Mouse (Mus musculus) kidney, postnatal 14 days (tissue): ENCODE results near the gene Sertad4.

Source experiments
- DNase-seq: peaks from one replicate; pipeline ENCODE4 v3.0.0; 2022; ENCODE audit warnings: mixed read lengths

Gene Sertad4

DNA sequence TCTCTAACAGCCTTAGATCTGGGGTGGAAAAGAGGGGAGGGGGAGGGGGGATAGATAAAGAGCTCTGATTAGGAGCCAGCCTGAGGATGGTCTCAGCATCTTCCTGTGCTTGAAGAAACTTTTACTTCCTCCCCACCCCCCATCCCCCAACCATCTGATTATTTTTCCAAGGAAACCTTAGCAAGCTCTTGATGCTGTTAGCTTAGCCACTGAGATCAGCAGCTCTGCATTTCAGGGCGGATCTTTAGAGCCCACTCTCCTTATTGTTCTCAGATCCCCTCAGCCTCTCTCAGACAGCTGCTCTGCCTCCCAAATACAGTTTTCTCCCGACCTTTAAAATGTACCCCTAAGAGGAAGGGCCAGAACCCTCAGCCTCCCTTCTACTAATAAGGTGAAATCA is 4.4 kb downstream of the Sertad4 start:
- DNase-seq: no peak

DNA sequence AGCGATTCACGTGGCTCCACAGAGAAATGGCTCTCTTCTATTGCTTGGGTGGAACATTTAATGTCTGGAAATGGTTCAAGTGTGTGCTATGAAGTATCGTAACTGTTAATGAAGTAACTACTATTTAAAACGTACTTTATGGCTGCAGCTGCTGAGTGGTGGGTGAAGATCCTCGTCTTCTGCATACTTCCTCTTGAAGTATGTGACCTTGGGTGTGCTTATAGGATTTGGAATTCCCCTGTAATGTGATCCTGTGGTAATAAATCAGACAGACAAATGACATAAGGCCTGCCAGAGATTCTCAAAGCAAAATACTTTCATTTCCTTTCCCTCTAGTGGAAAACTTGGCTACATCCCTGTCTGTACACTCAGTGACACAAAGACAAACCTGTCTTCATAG is 5.9 kb downstream of the Sertad4 start:
- no peak for DNase-seq

DNA sequence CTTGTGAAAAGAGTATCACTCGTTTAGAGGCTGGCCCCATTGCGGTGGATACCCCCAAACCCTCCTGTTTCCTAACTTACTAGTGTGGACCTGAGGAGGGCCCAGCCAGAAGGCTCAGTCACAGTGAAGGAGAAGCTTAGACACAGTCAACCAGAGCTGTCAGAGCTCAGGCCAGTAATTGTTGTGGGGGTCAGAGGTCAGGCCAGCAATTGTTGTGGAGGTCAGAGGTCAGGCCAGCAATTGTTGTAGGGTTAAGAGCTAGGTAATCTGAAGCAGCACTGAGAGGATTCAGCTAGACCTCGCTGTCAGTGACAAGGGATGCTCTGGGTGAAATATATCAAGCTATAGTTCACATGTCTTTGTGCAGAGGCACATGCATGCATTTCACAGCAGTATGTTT is 8.3 kb downstream of the Sertad4 start:
- no peak for DNase-seq

DNA sequence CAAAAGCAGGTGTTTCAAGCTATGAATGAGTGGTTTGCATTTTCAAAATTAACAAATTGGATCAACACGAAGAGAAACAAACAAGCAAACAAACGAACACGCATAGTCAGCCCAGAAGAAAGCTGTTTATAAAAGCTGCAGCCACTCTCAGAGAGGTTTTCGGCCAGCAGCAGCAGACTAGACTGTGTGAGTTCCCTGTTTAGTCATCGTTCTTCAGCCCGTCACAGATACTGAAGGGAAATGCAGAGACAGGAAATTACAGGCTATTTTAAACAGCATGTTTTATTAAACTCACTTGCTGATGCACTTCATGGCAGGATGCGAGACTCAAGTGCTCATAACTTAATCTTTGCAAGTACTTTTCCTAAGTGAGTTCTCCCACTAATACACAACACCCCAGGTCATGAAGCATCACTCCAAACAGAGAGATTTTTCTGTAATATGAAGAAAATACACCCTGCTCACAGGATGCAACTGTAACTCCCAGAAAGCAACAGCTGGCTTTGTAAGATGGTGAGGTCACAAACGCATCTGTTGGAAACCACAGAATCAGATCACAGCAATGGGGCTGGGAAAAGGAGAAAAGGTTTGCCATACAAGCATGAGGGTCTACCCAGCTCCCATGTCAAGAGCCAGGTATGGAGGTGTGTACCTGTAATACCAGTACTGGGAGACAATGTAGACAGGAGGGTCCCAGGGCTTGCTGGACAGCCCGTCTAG is 14.3 kb downstream of the Sertad4 start:
- no peak for DNase-seq

DNA sequence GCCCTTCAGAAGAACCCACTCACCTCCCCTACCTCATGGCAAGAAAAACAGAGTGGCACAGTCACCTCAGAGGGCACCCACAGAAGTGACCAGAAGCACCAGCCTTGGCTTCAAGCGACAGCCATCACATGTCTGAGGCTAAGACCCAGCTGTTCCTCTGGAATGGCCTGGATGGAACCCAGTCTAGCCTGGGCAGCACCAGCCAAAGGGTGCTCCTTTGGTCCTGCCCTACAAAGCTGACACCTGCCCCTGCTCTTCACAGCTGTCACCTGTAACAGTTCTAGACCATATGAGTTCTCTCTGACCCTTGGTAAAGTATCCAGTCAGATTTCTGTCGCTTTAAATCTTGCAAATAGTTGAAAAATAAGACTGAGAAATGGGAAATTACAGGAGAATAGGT is 14.9 kb downstream of the Sertad4 start:
- no peak for DNase-seq

DNA sequence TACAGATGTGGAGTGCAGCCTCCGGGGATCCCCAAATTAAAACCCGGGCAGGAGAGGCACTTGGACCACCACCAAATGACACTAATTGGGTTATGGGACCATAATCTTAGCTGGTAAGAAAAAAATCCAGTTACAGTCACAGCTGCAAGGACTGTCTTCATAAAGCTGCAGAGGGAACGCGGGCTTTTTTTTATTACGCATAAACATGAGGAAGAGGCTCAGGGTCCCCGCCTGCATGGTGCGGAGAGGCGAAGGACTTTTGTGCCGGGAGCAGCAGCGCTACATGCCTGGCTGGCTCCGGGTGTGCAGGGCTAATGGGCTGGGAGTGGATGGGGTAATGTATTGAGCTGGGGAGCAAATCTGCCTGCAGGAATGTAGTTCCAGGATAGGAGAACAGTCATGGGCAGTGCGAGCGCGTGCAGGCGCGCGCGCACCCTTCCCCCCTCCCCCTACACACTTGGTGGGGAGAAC is 20.3 kb downstream of the Sertad4 start:
- peak; percentile 25 for DNase-seq

DNA sequence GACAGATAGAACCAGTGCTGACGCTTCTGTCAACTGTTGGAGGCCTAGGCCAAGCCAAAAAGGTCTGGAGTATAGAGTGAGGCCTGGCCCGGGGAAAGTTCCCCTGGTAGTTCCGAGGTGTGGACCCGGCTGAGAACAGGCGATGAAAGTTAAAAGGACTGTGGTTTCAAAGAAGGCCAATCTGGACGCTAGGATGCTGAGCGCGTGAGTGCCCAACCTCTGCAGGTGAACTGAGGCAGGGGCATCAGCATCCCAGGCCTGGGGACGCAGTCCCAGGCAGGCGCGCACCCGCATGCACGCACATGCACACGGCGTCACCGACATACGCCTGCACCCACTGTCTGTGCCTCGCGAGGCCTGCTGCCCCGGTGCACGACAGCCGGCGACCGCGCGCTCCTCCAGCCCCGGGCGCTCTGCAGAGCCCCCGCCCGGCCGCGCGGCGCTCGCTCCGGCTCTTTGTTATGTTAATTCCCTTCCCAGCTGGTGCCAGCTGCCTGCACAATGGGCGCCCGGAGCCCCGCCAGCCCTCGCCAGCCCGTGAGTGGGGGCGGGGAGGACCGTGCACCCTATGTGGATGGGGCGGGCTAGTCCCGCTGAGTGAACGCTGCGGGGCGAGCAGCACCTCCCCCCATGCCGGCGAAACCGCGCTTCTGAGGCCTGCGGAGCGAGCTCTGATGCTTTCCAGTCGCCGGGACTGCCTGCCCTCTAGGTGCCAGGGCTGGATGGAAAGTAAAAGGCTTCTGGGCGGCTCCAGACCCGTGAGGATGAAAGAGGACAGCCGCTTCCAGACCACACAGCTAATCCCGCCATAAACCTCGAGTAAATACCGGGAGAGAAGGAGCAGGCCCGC is 21.0 kb downstream of the Sertad4 start:
- peak; percentile 54 for DNase-seq

DNA sequence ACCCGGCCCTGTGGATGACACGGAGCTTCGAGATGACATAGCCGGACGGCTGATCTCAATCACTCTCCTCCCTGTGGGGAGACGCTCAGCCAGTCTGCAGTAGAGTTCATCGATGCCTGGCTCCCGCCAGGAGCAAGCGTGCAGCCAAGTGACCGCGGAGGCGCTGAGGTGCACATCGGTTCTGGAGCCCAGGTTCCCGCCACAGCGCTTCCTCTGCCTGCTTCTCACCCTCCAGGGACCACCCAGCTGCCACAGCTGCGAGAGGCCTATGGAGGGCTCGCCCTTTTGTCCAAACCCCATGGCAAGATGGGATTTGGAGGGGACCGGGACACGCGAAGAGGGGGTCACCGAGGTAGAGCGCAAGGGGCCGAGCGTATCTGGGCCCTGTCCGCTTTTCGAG is 22.0 kb downstream of the Sertad4 start:
- no peak for DNase-seq

DNA sequence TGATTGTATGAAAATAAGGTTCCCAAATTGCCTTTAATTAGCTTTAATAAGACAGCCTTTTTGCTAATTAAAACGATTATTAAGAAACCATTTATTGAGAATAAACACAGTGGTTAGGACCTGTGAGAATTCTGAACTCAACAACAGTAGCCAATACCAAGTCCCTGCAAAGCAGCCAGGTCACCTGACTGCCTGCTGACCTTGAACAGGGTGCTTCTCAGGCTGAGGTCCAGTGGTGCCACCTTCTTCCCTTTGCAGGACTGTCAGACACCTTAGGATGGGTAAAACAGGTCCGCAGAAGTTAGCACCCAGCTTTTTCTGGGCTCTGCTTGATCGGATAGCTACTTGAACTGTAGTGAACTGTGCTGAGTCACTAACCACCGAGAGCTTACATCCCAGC is 22.5 kb downstream of the Sertad4 start:
- no peak for DNase-seq

DNA sequence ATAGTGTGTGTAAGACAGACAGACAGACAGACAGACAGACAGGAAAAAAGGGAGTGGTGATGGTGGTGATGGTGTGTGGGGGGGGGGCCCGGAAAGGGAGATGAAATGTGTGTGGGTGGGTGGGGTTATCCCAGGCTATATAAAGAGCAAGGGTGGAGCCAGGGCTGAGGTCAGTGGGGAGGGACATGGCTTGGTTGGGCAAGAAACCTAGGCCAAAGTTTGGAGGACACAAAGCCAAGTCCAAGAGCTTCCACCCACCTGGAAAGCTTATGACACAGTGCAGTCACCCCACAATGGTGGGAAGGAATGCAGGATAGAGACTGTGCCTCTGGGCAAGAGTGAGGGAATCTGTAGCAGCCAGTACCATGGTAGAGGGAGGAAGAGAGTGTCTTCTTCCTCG is 23.2 kb downstream of the Sertad4 start:
- no peak for DNase-seq

DNA sequence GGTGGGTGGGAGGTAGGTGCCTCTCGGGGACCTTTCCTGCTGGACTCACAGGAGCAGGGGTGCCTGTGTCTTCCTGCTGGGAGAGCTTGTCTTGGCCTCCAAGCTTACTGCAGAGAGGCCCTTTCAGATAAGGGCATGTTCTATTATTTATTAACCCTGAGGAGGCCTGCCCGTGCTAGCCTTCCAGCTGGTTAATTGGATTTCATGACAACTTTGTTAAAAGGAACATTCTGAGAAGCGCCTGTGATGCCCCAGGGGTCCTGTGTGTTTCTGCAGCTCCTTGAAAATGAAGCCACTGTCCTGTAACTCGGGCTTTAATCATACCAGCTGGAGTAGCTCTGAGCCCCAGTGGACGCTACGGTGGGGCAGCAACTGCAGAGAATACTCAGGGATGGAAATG is 25.1 kb downstream of the Sertad4 start:
- peak; percentile 48 for DNase-seq

DNA sequence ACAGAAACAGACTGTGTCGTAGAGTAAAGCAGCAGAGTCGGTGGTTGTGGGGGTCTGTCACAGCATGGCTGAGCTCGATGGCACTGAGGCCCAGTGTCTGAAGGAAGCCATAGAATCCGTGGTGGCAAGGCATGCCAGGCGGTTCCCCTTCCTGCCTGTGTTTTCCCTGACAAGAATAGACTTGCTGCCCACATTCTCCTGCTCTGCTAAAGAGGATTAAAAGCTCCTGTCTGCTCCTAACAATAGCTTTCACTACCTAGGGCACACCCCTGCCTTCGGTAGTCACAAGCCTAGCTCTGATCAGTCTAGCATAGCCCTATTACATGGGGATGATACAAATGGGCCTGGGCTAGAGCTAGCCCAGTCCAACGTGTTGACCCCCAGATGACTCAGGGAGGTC is 26.6 kb downstream of the Sertad4 start:
- DNase-seq: no peak

DNA sequence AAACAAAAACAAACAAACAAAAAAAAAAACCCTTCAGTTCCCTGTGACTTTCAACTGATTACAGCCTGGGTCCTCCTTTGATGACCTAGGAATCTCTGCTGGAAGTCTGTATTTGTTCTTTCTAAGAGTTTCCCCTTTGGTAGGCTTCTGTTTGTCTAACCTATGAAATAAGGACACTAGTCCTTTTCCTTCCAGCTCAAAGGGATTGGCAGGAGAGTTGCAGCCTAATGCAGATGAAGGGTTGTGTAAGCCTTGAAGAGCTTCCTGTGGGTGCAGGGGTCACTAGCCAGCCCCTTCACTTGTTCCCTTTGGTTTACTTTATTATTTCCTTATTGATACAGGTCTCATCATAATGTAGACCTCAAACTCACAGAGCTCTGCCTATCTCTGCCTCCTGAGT is 27.6 kb downstream of the Sertad4 start:
- DNase-seq: no peak

DNA sequence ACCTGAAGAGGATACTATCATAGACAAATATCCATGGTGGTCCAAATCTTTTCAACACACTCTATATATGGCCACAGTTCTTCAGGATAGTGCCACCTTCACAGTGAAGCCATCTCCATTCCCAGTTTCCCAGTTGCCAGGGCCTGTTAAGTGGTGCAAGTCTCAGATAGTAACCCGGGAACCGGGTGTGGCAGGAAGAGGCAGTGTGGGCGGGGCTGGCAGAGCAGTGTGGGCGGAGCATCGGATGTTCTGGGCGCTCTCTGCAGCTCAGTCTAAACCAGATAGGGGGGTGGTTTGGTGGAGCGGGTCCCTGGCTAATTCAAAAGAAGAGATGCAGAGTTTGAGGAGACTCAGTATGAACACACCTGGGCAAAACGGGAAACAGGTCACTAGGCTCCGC is 29.8 kb downstream of the Sertad4 start:
- no peak for DNase-seq

DNA sequence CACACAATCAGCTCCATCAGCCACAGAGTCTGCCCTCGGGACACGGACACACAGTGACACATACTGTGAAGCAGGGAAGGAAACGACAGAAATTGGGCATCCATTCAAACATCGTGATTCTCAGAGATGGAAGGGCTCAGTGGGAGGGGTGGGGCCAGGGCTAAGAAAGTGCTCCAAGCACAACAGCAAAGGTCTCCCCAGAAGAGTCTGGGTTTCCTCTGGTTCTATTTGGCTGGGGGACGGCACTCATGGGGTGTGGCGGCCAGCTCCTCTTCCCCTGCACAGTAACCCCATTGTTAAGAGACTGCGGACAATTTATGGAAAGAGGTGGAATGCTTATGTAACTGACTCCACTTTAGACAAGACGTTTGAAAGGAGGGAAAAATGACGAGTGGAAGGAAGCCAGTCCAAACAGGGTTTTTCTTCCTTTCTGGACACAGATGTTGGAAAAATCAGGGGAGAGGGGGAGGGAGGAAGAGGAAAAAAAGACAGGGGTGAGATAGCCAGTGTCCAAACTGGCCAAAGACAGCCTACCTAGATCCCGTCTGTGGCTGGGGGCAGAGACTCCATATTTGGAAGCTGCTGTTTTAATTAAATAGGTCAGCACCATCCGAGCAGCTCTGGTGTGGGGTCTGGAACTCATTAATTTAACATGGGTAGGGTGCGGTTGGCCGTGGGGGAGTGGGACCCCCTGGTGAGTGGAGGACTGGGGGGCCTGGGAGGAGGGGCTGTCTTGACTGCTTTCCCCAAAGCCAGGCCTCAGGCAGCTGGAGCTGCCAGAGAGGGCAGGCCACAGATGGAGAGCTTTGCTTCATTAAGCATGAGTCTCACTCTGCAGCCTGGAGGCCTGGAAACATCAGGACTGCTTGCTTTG is 32.7 kb downstream of the Sertad4 start:
- peak; percentile 69 for DNase-seq

DNA sequence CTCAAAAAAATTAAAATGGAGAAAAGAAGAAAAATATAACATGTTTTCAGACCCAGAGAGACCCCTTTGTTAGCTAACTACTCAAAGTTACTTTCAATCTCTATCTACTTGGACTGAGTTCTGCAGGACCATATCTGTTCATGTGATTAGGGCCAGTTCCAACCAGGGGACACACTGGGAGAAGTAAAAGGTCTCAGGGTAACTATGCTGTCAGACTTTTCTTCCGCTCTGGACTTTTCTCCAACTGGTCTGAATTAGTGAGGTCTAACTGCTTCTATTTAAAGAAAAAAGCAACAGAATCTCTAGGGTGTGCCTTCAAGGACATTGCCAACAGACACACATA is 33.3 kb downstream of the Sertad4 start:
- no peak for DNase-seq

DNA sequence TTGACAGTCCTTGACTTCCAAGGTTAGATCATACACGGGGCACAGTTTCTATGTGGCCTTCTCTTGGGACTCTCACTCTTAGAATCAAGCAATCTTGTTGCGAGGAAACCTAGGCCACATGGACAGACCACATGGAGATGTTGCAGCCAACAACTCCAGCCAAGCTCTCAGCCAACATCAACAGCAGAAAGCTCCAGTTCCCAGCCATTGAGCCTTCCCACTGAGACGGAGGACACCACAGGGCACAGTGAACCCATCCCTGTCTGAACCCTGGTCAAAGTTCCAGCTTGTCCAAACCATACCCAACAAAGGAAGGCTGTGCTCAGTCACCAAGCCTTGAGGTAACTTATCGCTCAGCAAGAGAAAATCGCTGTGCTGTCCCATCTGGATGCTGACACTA is 37.2 kb downstream of the Sertad4 start:
- DNase-seq: no peak

DNA sequence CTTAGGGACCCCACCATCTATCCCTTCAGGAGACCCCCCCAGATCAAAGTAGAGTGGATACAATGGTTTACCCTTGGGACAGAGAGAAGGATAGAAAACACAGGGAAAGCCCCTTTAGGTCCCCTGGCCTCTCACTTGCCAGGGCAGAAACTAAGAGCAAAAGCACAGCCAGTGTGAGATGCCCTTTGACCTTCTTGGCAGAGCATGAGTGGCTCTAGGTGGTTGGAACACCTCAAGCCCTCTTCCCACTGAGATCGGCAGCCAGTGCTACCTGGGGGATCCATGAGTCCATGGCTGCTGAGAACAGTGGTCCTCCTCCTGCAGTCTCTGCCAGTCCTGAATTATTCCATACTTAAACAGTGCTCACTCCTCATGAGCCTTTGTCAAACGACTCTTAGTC is 39.8 kb downstream of the Sertad4 start:
- DNase-seq: peak; percentile 18

DNA sequence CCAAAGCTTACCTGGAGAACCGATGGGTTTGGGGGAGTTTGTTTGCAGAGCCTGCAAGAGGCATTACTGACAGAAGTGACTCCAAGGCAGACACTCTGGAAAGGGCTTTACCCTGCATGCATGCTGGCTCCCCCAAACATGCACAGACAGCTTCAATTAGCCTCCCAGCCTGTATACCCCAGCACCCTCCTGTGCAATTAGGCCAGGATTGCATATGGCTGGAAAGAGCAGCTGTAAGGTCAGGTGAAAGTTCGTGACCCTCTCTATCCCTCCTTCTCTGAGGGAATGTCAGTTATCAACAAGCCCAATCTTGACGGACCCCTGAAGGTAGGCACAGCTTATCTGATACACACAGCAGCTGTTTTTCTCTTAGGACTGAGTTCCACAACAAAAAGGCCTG is 40.9 kb downstream of the Sertad4 start:
- DNase-seq: no peak

DNA sequence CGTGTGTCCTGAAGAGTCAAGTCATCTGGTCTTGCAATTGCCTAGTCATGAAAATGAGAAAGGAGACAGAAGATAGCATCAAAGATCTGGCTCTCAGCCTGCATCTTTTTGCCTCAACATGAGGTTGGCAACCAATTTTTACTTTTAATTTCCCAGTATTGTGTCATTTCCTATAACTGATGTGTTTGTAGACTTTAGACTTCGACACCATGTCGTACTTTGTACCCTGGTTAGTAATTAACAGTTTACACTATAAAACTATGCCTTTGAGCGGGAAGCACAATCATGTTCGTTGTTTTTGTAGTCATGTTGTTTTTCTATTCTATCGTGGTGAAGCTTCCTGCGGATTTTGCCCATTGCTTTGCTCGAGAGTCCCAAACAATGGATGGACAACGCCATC is 42.8 kb downstream of the Sertad4 start:
- DNase-seq: no peak

DNA sequence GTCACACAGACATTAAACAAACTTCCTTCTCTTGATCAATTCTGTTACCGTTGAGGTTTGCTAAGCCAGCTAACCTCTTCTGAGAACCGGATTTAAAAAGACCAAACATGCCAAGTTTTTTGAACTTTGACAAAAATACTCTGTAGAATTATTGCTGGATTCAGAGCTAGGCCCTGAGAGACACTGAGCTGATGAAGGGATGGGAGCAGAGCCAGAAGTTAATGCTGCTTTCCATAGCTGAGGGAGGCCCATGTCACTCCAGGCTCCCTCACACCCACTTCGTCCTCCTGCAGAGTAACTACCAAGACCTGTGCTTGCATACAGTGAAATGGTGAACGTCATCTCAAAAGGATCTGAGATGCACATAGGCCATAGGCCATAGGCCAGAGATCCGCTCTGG is 43.3 kb downstream of the Sertad4 start:
- DNase-seq: no peak

DNA sequence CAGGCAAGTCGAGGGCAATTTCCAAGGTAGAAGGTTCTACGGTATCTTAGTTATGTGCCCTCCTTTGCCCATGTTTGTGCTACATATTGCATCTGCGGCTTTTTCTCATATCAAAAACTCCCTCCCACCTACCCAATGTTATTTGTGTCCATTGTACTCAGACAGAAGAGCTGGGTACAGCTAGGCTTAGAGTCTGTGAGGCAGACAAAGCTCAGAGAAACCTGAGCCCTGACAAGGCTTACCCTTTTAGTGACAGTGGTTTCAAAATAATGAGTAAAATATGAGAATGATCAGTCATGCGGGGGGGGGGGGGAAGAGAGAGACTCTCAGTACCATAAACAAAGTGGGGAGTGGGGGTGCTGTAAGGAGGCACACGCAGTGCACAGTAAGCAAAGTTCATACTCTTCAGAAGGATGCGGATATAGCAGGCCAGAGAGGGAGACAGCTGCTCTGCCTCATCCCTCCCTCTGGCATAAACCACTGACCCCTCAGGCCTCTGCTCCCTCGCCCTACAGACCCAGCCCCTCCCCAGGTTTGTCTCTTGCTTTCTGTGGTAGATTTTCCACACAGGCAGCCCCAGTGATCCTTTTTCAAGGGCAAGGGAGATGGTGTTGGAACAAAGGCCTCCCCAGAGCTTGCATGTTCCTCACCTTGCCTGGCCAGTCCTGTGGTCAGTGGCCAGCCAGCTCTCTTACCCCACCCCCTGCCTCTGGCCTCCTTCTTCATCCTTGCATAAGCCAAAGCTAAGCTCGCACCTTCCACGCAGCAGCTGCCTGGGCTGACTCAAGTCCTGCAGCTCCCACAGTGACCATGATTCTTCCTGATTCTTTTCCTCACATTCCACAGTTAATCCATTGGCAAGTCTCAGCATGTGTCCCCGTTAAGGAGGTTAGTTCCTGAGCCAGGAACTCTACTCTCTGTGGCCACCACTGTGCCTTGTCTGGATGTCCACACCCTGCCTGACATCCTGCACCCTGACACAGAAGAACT is 49.1 kb downstream of the Sertad4 start:
- DNase-seq: peak; percentile 38
